Mouse (Mus musculus) kidney, adult 18-20 months (tissue): ENCODE results near the gene Zfp946.

ENCODE experiments used
- DNase-seq: peaks from one replicate; pipeline ENCODE4 v3.0.0; 2021

Gene Zfp946

GRCm38 (mm10) chr17:22423952-22424617 is at the start of gene Zfp946:
TSS of gene Zfp946 (plus strand) at chr17:22424222.
- DNase-seq, result peak; percentile 91

GRCm38 (mm10) chr17:22410756-22411155 is 13.3 kb upstream of the Zfp946 start:
- DNase-seq, result peak; percentile 47

- DNase-seq, result peak; percentile 83
Observed at GRCm38 (mm10) chr17:22417510-22417909, 6.5 kb upstream of the Zfp946 start.

GRCm38 (mm10) chr17:22424636-22425354 is 773 bp downstream of the Zfp946 start:
- peak; percentile 20 for DNase-seq

GRCm38 (mm10) chr17:22447684-22448083 is 23.7 kb downstream of the Zfp946 start:
- no peak for DNase-seq

- DNase-seq, result no peak
Observed at GRCm38 (mm10) chr17:22497120-22497519, 73.1 kb downstream of the Zfp946 start.
